Mouse (Mus musculus): ENCODE results near the gene Arl8a. TPM values are rescaled to one million over a fixed set of nuclear protein-coding genes. Genes with fewer than 3 reads are reported as not detected.

Gene Arl8a
- total RNA-seq, 4 experiments from 2014 or later = 57.5 to 77.4 (median 68.5) TPM

- no peak for DNase-seq
Observed at GRCm38 (mm10) chr1:135133678-135134435, 12.8 kb upstream of the Arl8a start.

GRCm38 (mm10) chr1:135135111-135135787, 11.4 kb upstream of the Arl8a start:
- no peak for DNase-seq

- DNase-seq = no peak
Observed at GRCm38 (mm10) chr1:135136500-135136899, 10.1 kb upstream of the Arl8a start.

- DNase-seq = no peak
Observed at GRCm38 (mm10) chr1:135139906-135140305, 6.7 kb upstream of the Arl8a start.

- no peak for DNase-seq
Observed at GRCm38 (mm10) chr1:135142452-135142851, 4.2 kb upstream of the Arl8a start.

- DNase-seq = no peak
Observed at GRCm38 (mm10) chr1:135143940-135144339, 2.7 kb upstream of the Arl8a start.

- peak; percentile 89 for DNase-seq
Observed at GRCm38 (mm10) chr1:135146946-135147701, 500 bp downstream of the Arl8a start.

GRCm38 (mm10) chr1:135147702-135148058, 1.1 kb downstream of the Arl8a start:
- no peak for DNase-seq

- no peak for DNase-seq
Observed at GRCm38 (mm10) chr1:135148476-135148875, 1.9 kb downstream of the Arl8a start.

- no peak for DNase-seq
Observed at GRCm38 (mm10) chr1:135148996-135149395, 2.4 kb downstream of the Arl8a start.

- no peak for DNase-seq
Observed at GRCm38 (mm10) chr1:135154011-135154410, 7.4 kb downstream of the Arl8a start.

GRCm38 (mm10) chr1:135154411-135154959, 7.9 kb downstream of the Arl8a start:
- peak; percentile 63 for DNase-seq

- DNase-seq = no peak
Observed at GRCm38 (mm10) chr1:135156300-135156699, 9.7 kb downstream of the Arl8a start.

- no peak for DNase-seq
Observed at GRCm38 (mm10) chr1:135158633-135159032, 12.0 kb downstream of the Arl8a start.

GRCm38 (mm10) chr1:135159074-135159473, 12.4 kb downstream of the Arl8a start:
- DNase-seq = no peak

GRCm38 (mm10) chr1:135159556-135160123, 13.0 kb downstream of the Arl8a start:
- DNase-seq = no peak

- DNase-seq = no peak
Observed at GRCm38 (mm10) chr1:135160411-135161050, 13.9 kb downstream of the Arl8a start.

- no peak for DNase-seq
Observed at GRCm38 (mm10) chr1:135162720-135163119, 16.1 kb downstream of the Arl8a start.

- DNase-seq = no peak
Observed at GRCm38 (mm10) chr1:135167435-135167834, 20.8 kb downstream of the Arl8a start, which contains the start of gene Gpr37l1. Gene Gpr37l1 (minus strand): TSS chr1:135167681.

- no peak for DNase-seq
Observed at GRCm38 (mm10) chr1:135168453-135169200, 22.0 kb downstream of the Arl8a start.

GRCm38 (mm10) chr1:135169556-135170224, 23.1 kb downstream of the Arl8a start:
- no peak for DNase-seq

All from adrenal gland, adult 8-10 months (tissue).